Mouse (Mus musculus) thymus, adult 2 months (tissue): Measurements from ENCODE around the gene D430019H16Rik.

ENCODE experiments used
- CTCF ChIP-seq: fragments of 200-500 bp; IDR thresholded peaks from 2 replicates; pipeline ENCODE4 v1.5.1; 2012; ENCODE audit warnings: mild to moderate bottlenecking, control low read depth, low read length, moderate library complexity, borderline replicate concordance; ENCODE audit not compliant: control insufficient read depth, poor library complexity, insufficient read depth; ENCODE audit errors: extremely low read depth
- POLR2A ChIP-seq: fragments of 200-500 bp; IDR thresholded peaks from 2 replicates; pipeline ENCODE4 v1.6.1; 2012; ENCODE audit warnings: mild to moderate bottlenecking, low read length, control low read depth, moderate library complexity; ENCODE audit not compliant: control insufficient read depth, poor library complexity, insufficient read depth; ENCODE audit errors: extremely low read depth

- no peak for TF ChIP-seq CTCF
- TF ChIP-seq POLR2A: no peak
Observed at GRCm38 (mm10) chr12:105490227-105490626, 36.6 kb downstream of the D430019H16Rik start.
